Comparison of ENCODE assay signal across 9 mouse cellular contexts in the genomic region with DNA sequence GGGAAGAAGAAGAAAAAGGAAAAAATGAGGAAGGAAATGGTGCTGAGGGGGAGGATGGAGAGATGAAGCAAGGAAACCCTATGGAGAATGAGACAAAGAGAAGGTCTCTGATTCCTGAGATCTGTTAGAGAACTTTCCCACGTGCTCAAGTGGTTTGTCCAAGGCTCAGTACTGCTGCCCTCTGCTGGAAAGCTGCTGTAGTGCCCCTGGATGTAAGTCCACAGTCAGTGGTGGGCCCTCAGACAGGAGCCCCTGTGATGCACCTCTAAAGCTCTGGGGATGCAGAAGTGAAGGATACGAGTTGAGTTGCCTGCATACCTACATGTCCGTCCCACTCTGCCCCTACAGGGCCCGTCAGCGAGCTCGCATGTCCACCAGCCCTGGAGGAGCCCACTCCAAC. TPM values are rescaled to one million over a fixed set of nuclear protein-coding genes. Genes with fewer than 3 reads are reported as not detected.
DNase-seq lines count a peak whose midpoint lies in the region; ATAC-seq and TF ChIP-seq lines count a peak whose summit lies in the region.
"Had no signal": no experiment of that assay in that cellular context is flagged by ENCODE, and none has a peak within 500 bp of the region (broad histone marks: within the 10 kb centered on the region; RNA-seq: fewer than 3 reads in every experiment).

No protein-coding gene starts in this region.

- H3K36me3 ChIP-seq in liver, embryonic 12.5 days: no peaks in the 10 kb centered on the region
- H3K36me3 ChIP-seq in liver, embryonic 15.5 days (replicated peaks): no peaks in the 10 kb centered on the region
- peaks cover 59% of the 10 kb centered on the region for H3K36me3 ChIP-seq in thymus, adult 2 months (ENCODE audit: control insufficient read depth, insufficient read depth, low read length)

- peak; percentile 73 for TF ChIP-seq CTCF in brain, embryonic 14.5 days (IDR thresholded peaks at IDR 0.05; ENCODE audit: borderline replicate concordance, extremely low read depth, insufficient read depth, insufficient read length)
- peak; percentile 73; the same call in 1 of the 2 replicates for TF ChIP-seq CTCF in thymus, adult 2 months (IDR thresholded peaks at IDR 0.05; ENCODE audit: borderline replicate concordance, control insufficient read depth, extremely low read depth, insufficient read depth, low read length, poor library complexity)

- no peak overlapping the region for H3K27ac ChIP-seq in liver, embryonic 12.5 days
- H3K27ac ChIP-seq in liver, embryonic 15.5 days (replicated peaks): no peak overlapping the region
- no peak overlapping the region for H3K27ac ChIP-seq in thymus, adult 2 months (ENCODE audit: control insufficient read depth, insufficient read depth, low read length)

- no peaks in the 10 kb centered on the region for H3K27me3 ChIP-seq in liver, embryonic 12.5 days (replicated peaks)
- H3K27me3 ChIP-seq in liver, embryonic 15.5 days: no peaks in the 10 kb centered on the region
- H3K27me3 ChIP-seq in thymus, adult 2 months (ENCODE audit: control insufficient read depth, insufficient read depth, low read length): no peaks in the 10 kb centered on the region

- WGBS in liver, embryonic 12.5 days (ENCODE audit: insufficient replicate concordance): 46% methylated on average over 6 of the region's 6 CpGs
- WGBS in liver, embryonic 15.5 days (ENCODE audit: insufficient replicate concordance): 56% methylated on average over 6 of the region's 6 CpGs
- WGBS in thymus, adult 2 months: 80% methylated on average over 6 of the region's 6 CpGs

- H3K4me3 ChIP-seq in liver, embryonic 12.5 days: no peak overlapping the region
- no peak overlapping the region for H3K4me3 ChIP-seq in liver, embryonic 15.5 days (replicated peaks)
- no peak overlapping the region for H3K4me3 ChIP-seq in thymus, adult 2 months (ENCODE audit: control insufficient read depth, insufficient read depth, low read length)
- H3K4me3 ChIP-seq: erythroblast, embryonic 14.5 days had no signal

- no peak for ATAC-seq in liver, embryonic 12.5 days
- ATAC-seq in liver, embryonic 15.5 days (ENCODE audit: insufficient read depth): peak; percentile 35; the same call in 1 of the 2 replicates
- peak; percentile 63; the same call in 1 of the 2 replicates for ATAC-seq in neutrophil, adult 5-6 weeks (ENCODE audit: extremely low read depth, insufficient number of reproducible peaks, low FRiP score, poor library complexity, severe bottlenecking)

- DNase-seq in liver: peak; percentile 72
- DNase-seq in brain, embryonic 14.5 days (ENCODE audit: low read depth): peak; percentile 70
- DNase-seq in frontal cortex, postnatal 25 days (ENCODE audit: low spot score in 2 of 2): peak; percentile 54 to 56
- peak; percentile 79 for DNase-seq in kidney, adult 9 months
- DNase-seq in thymus, adult 2 months: peak; percentile 71

- TF ChIP-seq POLR2A in brain, embryonic 14.5 days (IDR thresholded peaks at IDR 0.05; ENCODE audit: borderline replicate concordance, extremely low read depth, insufficient read depth, insufficient read length, poor library complexity, severe bottlenecking): no peak
- no peak for TF ChIP-seq POLR2A in thymus, adult 2 months (IDR thresholded peaks at IDR 0.05; ENCODE audit: control insufficient read depth, extremely low read depth, insufficient read depth, low read length, poor library complexity)

- no peaks in the 10 kb centered on the region for H3K9me3 ChIP-seq in liver, embryonic 12.5 days (replicated peaks)
- no peaks in the 10 kb centered on the region for H3K9me3 ChIP-seq in liver, embryonic 15.5 days (replicated peaks)

- no peak overlapping the region for H3K4me2 ChIP-seq in liver, embryonic 12.5 days
- H3K4me2 ChIP-seq in liver, embryonic 15.5 days: no peak overlapping the region

- no peak overlapping the region for H3K9ac ChIP-seq in liver, embryonic 12.5 days
- no peak overlapping the region for H3K9ac ChIP-seq in liver, embryonic 15.5 days

- H3K4me1 ChIP-seq in liver, embryonic 12.5 days: peaks cover 13% of the 10 kb centered on the region
- peaks cover 8% of the 10 kb centered on the region for H3K4me1 ChIP-seq in liver, embryonic 15.5 days (replicated peaks)
- H3K4me1 ChIP-seq in thymus, adult 2 months (replicated peaks; ENCODE audit: control insufficient read depth, insufficient read depth, low read length): no peaks in the 10 kb centered on the region

RNA-seq across cellular contexts. Expression of gene Arhgef18, which starts 5.5 kb away (rescaled TPM):
- polyA plus RNA-seq in liver, embryonic 12.5 days (2016; fragmentation: Nextera tagmentation; extraction: Ambion mirVana): 4.1 and 4.4 TPM in 2 replicates
- polyA plus RNA-seq in brain, embryonic 14.5 days (2012; rRNA removed): 32.1 and 37.0 TPM in 2 replicates
- polyA plus RNA-seq in liver, embryonic 15.5 days (2015; fragmentation: Nextera tagmentation; extraction: Ambion mirVana): 1.8 and 2.2 TPM in 2 replicates
- 179 and 187 TPM in 2 replicates for total RNA-seq in neutrophil, adult 5-6 weeks (2017)
- 120 and 122 TPM in 2 replicates for polyA plus RNA-seq in thymus, adult 2 months (2012; rRNA removed)

RNA-seq across cellular contexts. Expression of gene A430078G23Rik, which starts 34.1 kb away (rescaled TPM):
- 0.81 and 0.87 TPM in 2 replicates for polyA plus RNA-seq in liver, embryonic 12.5 days (2016; fragmentation: Nextera tagmentation; extraction: Ambion mirVana)
- 0.07 and 0.19 TPM in 2 replicates for polyA plus RNA-seq in brain, embryonic 14.5 days (2012; rRNA removed)
- 1.2 TPM in 2 replicates for polyA plus RNA-seq in liver, embryonic 15.5 days (2015; fragmentation: Nextera tagmentation; extraction: Ambion mirVana)
- total RNA-seq in neutrophil, adult 5-6 weeks (2017): 140 and 151 TPM in 2 replicates
- polyA plus RNA-seq in thymus, adult 2 months (2012; rRNA removed): 30.2 and 30.7 TPM in 2 replicates
- polyA plus RNA-seq: erythroblast, embryonic 14.5 days had no signal

Comparison
In these comparisons a context has a peak if more than half of its experiments do, and no peak if none do; other contexts are left out.
1. RNA of gene A430078G23Rik, which starts 34.1 kb away (polyA plus RNA-seq): 30.2 to 30.7 TPM in thymus, adult 2 months; 1.2 TPM in liver, embryonic 15.5 days, 0.81 to 0.87 TPM in liver, embryonic 12.5 days and 0.07 to 0.19 TPM in brain, embryonic 14.5 days; every median in the first group is over 10 times any median in the second.
2. Peak in every context shown above with its lines, with median percentiles within 50 percentile points of each other: DNase-seq.